Mouse (Mus musculus) small intestine, adult 2 months (tissue): ENCODE data around the gene Ccdc169.

Source experiments
- CTCF ChIP-seq: fragments of 200-500 bp; IDR thresholded peaks from 2 replicates; pipeline ENCODE4 v1.5.1; 2012; ENCODE audit warnings: low read depth, mild to moderate bottlenecking, control low read depth, inconsistent platforms, low read length, moderate library complexity, mixed read lengths; ENCODE audit not compliant: insufficient replicate concordance, insufficient read length; ENCODE audit errors: extremely low read depth
- POLR2A ChIP-seq: fragments of 200-500 bp; IDR thresholded peaks from 2 replicates; pipeline ENCODE4 v1.6.1; 2012; ENCODE audit warnings: low read depth, mild to moderate bottlenecking, control low read depth, inconsistent platforms, low read length, moderate library complexity

GRCm38 (mm10) chr3:55157413-55157812 lies 20.3 kb downstream of the Ccdc169 start:
- no peak for TF ChIP-seq CTCF
- TF ChIP-seq POLR2A: no peak
